Mouse (Mus musculus) intestine, postnatal 0 days (tissue): ENCODE results near the gene Isg20l2. TPM values are rescaled to one million over a fixed set of nuclear protein-coding genes. Genes with fewer than 3 reads are reported as not detected.

Experiments
- ATAC-seq: fragments of 200-750 bp; cut with Nextera tagmentation; 2 replicates; pipeline ENCODE4 v1.8.0; 2017; ENCODE audit warnings: mild to moderate bottlenecking, moderate TSS enrichment, moderate library complexity
- H3K27ac ChIP-seq: fragments of 300-500 bp; sonication (generic); 2 replicates; pipeline ENCODE4 v1.5.1; 2014; ENCODE audit warnings: mild to moderate bottlenecking, low read depth, low read length, moderate library complexity
- H3K27me3 ChIP-seq: fragments of 300-500 bp; sonication (generic); replicated peaks from 2 replicates; pipeline ENCODE4 v1.6.1; 2014; ENCODE audit warnings: low read length, mixed read lengths; ENCODE audit not compliant: control insufficient read depth, insufficient read depth
- H3K36me3 ChIP-seq: fragments of 300-500 bp; sonication (generic); 2 replicates; pipeline ENCODE4 v1.6.1; 2014; ENCODE audit warnings: mild to moderate bottlenecking, moderate library complexity; ENCODE audit not compliant: control insufficient read depth, insufficient read depth
- H3K4me1 ChIP-seq: fragments of 300-500 bp; sonication (generic); replicated peaks from 2 replicates; pipeline ENCODE4 v1.6.1; 2014; ENCODE audit warnings: antibody characterized with exemption, low read length, mixed read lengths; ENCODE audit not compliant: control insufficient read depth, insufficient read depth
- H3K4me2 ChIP-seq: fragments of 300-500 bp; sonication (generic); replicated peaks from 2 replicates; pipeline ENCODE4 v1.6.1; 2014; ENCODE audit warnings: low read depth, mild to moderate bottlenecking, moderate library complexity
- H3K4me3 ChIP-seq: fragments of 300-500 bp; sonication (generic); 2 replicates; pipeline ENCODE4 v1.5.1; 2014; ENCODE audit warnings: low read depth, low read length
- H3K9ac ChIP-seq: fragments of 300-500 bp; sonication (generic); 2 replicates; pipeline ENCODE4 v1.6.1; 2014; ENCODE audit warnings: mild to moderate bottlenecking, low read depth, low read length
- H3K9me3 ChIP-seq: fragments of 300-500 bp; sonication (generic); 2 replicates; pipeline ENCODE4 v1.6.1; 2016; ENCODE audit warnings: mixed run types; ENCODE audit not compliant: control insufficient read depth
- CTCF ChIP-seq: sonication (generic); IDR thresholded peaks from 2 replicates; pipeline ENCODE4 v1.5.1; 2016; ENCODE audit warnings: low read depth, mild to moderate bottlenecking, control low read depth, antibody characterized with exemption, moderate library complexity
- WGBS: fragments of 180-500 bp; shearing (Covaris S2); extraction: QIAGEN DNeasy Blood & Tissue Kit; methylation state at CpG from one replicate; pipeline ENCODE4 v1.1.7; 2014; 5-methylcytosine and 5-hydroxymethylcytosine counted together
- polyA plus RNA-seq: library from polyadenylated mRNA; unstranded; fragments of >200 nt; fragmentation: Nextera tagmentation; extraction: Ambion mirVana; gene quantifications from 2 replicates; pipeline ENCODE4 v1.2.1, GENCODE M21; 2015

Isg20l2 gene
- polyA plus RNA-seq, 1 experiment from 2014 or later = 13.9 TPM

- H3K9ac ChIP-seq = peak within 1 kb of the TSS; percentile 50
- H3K4me1 ChIP-seq = no peaks in the 10 kb centered on the region
- no peaks in the 10 kb centered on the region for H3K27me3 ChIP-seq
- peak within 1 kb of the TSS; percentile 55 for H3K4me3 ChIP-seq
- TF ChIP-seq CTCF = no peak
- H3K36me3 ChIP-seq = peaks cover 54% of the 10 kb centered on the region
- WGBS = under 1% methylated on average over 30 of the region's 30 CpGs
- ATAC-seq = peak; percentile 83
- no peaks in the 10 kb centered on the region for H3K9me3 ChIP-seq
- H3K4me2 ChIP-seq = peak within 1 kb of the TSS; percentile 66
- H3K27ac ChIP-seq = peak within 1 kb of the TSS; percentile 73
Observed at GRCm38 (mm10) chr3:87919336-87920108, 10.6 kb upstream of the Isg20l2 start, which contains the start of gene Mrpl24. TSS of gene Mrpl24 (plus strand) at chr3:87919506.

- no peak for ATAC-seq
- no peaks in the 10 kb centered on the region for H3K27me3 ChIP-seq
- no peaks in the 10 kb centered on the region for H3K4me1 ChIP-seq
- H3K36me3 ChIP-seq = peaks cover 54% of the 10 kb centered on the region
- 57% methylated on average over 9 of the region's 9 CpGs for WGBS
- TF ChIP-seq CTCF = peak; percentile 49
- no peak overlapping the region for H3K9ac ChIP-seq
- peak overlapping the region; percentile 55 for H3K4me3 ChIP-seq
- H3K9me3 ChIP-seq = no peaks in the 10 kb centered on the region
- no peak overlapping the region for H3K27ac ChIP-seq
- H3K4me2 ChIP-seq = peak overlapping the region; percentile 66
Observed at GRCm38 (mm10) chr3:87920270-87920943, 9.7 kb upstream of the Isg20l2 start.

GRCm38 (mm10) chr3:87924996-87925395, 5.1 kb upstream of the Isg20l2 start:
- ATAC-seq = no peak
- no peak overlapping the region for H3K27ac ChIP-seq
- no peak for TF ChIP-seq CTCF
- H3K9me3 ChIP-seq = no peaks in the 10 kb centered on the region
- H3K4me2 ChIP-seq = no peak overlapping the region
- peaks cover 59% of the 10 kb centered on the region for H3K36me3 ChIP-seq
- H3K4me3 ChIP-seq = no peak overlapping the region
- WGBS = 86% methylated on average over 7 of the region's 7 CpGs
- no peak overlapping the region for H3K9ac ChIP-seq
- H3K27me3 ChIP-seq = no peaks in the 10 kb centered on the region
- H3K4me1 ChIP-seq = no peaks in the 10 kb centered on the region

- H3K4me3 ChIP-seq = no peak overlapping the region
- TF ChIP-seq CTCF = no peak
- no peak overlapping the region for H3K4me2 ChIP-seq
- no peaks in the 10 kb centered on the region for H3K27me3 ChIP-seq
- peaks cover 55% of the 10 kb centered on the region for H3K36me3 ChIP-seq
- 93% methylated on average over 5 of the region's 5 CpGs for WGBS
- no peak for ATAC-seq
- H3K9me3 ChIP-seq = no peaks in the 10 kb centered on the region
- H3K9ac ChIP-seq = no peak overlapping the region
- H3K4me1 ChIP-seq = no peaks in the 10 kb centered on the region; the same call in 1 of the 2 replicates
- no peak overlapping the region for H3K27ac ChIP-seq
Observed at GRCm38 (mm10) chr3:87927452-87927851, 2.7 kb upstream of the Isg20l2 start.

GRCm38 (mm10) chr3:87929341-87930077, 605 bp upstream of the Isg20l2 start:
- peaks cover 41% of the 10 kb centered on the region for H3K36me3 ChIP-seq
- TF ChIP-seq CTCF = no peak; the same call in 1 of the 2 replicates
- peak overlapping the region; percentile 95 for H3K27ac ChIP-seq
- H3K4me2 ChIP-seq = peak overlapping the region; percentile 89
- ATAC-seq = peak; percentile 20
- WGBS = 3% methylated on average over 26 of the region's 26 CpGs
- H3K9ac ChIP-seq = peak overlapping the region; percentile 83
- no peaks in the 10 kb centered on the region; the same call in 1 of the 2 replicates for H3K4me1 ChIP-seq
- H3K27me3 ChIP-seq = no peaks in the 10 kb centered on the region
- no peaks in the 10 kb centered on the region for H3K9me3 ChIP-seq
- peak overlapping the region; percentile 94 for H3K4me3 ChIP-seq

- no peak; the same call in 1 of the 2 replicates for TF ChIP-seq CTCF
- H3K4me1 ChIP-seq = no peaks in the 10 kb centered on the region; the same call in 1 of the 2 replicates
- 69% methylated on average over 5 of the region's 5 CpGs for whole genome bisulfite sequencing
- no peak overlapping the region for H3K4me2 ChIP-seq
- no peak for ATAC-seq
- H3K27ac ChIP-seq = peak overlapping the region; percentile 35; the same call in 1 of the 2 replicates
- H3K9ac ChIP-seq = no peak overlapping the region
- H3K27me3 ChIP-seq = no peaks in the 10 kb centered on the region
- H3K36me3 ChIP-seq = peaks cover 32% of the 10 kb centered on the region
- H3K4me3 ChIP-seq = no peak overlapping the region
- no peaks in the 10 kb centered on the region for H3K9me3 ChIP-seq
Observed at GRCm38 (mm10) chr3:87934026-87934425, 3.9 kb downstream of the Isg20l2 start.
